Mouse (Mus musculus): Measurements from ENCODE around the gene Wars.

DNA sequence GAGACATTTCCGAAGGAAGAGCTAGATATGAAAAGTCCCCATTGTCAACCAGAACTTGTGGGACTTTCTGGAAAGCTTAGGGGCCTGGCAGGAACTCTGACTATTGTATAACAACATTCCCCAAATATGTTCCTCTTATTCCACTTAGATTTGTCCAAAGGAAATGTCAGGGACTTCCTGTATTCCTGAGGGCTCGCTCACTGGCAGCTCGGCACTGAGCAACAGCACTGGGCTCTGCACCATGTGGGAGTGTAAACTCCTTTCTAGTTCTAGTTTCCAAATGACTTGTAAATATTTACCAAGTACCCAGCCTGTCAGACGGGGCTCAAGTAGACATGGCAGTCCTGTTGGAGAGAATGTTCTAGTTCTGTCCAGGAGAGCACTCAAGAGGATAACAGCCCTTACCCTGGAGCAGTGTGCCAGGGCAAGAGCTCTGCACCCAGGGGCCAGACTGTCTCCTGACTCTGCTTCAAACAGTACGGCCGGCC, 28.9 kb downstream of the Wars start:
- TF ChIP-seq CTCF (IDR thresholded peaks at IDR 0.05; ENCODE audit: insufficient read depth, low read length) (no peak), POLR2A (IDR thresholded peaks at IDR 0.05; ENCODE audit: borderline replicate concordance, extremely low read depth, low read depth, low read length) (no peak; the same call in 1 of the 2 replicates)

Data from lung, adult 2 months (tissue).